Mouse (Mus musculus) urinary bladder, postnatal 10 days (tissue): ENCODE measurements around the gene Kctd19.

ENCODE experiments used
- DNase-seq: peaks from one replicate; pipeline ENCODE4 v3.0.0; 2022; ENCODE audit warnings: low spot score

Gene Kctd19

DNA sequence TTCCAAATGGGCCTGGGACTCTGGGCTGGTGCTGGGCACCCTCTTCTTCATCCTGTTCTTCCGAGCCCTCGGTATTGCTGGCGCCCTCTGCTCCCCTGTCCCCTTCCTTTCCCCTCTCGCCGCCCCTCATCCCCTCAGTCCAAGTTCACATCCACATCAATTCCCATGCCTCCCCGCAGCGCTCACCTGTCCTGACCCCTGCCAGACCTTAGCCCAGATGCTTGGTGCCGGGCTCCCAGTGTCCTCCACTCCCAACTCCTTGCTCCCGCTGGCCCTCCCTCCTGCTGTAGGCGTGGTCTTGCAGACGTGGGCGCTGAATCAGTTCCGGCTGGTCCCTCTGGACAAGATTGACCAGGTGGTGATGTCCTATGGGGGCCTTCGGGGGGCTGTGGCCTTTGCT lies 56.6 kb downstream of the Kctd19 start:
- DNase-seq: no peak

DNA sequence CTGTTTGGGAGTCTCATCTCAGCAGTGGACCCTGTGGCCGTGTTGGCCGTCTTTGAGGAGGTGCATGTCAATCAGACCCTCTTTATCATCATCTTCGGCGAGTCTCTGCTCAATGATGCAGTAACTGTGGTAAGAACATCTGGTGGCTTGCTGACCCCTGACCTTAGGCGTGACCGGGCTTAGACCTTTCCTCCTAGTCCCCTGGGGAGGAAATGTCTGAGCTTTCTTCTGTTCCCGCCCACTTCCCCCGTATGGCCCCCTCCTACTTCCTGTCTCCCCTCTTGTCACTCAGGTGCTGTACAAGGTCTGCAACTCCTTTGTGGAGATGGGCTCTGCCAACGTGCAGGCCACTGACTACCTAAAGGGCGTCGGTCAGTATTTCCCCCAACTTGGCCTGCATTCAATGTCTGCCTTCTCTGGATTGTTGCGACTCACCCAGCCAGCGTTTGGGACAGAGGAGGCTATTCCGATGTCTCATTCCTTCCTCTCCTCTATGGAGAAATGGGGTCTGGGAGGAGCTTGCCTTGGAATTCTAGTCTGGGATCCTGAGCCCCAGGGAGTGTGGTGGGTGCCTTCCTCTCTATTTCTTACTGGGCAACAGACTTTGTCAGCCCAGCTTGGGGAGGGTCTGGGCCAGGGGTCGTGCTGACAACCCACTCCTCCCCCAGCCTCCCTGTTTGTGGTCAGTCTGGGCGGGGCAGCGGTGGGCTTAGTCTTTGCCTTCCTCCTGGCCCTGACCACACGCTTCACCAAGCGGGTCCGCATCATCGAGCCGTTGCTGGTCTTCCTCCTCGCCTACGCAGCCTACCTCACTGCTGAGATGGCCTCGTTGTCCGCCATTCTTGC lies 57.9 kb downstream of the Kctd19 start:
- DNase-seq: no peak

DNA sequence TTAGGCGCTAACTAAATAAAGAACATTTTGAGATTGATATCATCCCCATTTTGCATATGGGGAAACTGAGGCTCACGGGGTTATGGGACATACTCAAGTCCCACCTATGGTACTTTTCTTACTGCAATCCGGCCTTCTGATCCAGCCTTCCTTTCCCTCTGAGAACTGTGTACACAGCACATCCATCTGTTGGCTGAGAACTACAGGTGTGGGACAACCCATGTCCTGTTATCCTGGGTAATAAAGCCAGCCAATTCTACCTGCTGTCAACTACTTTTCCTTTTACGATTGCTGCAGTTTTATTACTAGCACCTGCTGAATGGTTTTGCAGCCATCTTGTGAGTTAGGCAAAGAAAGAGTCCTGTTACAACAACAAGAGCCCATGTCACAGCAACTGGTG lies 58.8 kb downstream of the Kctd19 start:
- DNase-seq: no peak

DNA sequence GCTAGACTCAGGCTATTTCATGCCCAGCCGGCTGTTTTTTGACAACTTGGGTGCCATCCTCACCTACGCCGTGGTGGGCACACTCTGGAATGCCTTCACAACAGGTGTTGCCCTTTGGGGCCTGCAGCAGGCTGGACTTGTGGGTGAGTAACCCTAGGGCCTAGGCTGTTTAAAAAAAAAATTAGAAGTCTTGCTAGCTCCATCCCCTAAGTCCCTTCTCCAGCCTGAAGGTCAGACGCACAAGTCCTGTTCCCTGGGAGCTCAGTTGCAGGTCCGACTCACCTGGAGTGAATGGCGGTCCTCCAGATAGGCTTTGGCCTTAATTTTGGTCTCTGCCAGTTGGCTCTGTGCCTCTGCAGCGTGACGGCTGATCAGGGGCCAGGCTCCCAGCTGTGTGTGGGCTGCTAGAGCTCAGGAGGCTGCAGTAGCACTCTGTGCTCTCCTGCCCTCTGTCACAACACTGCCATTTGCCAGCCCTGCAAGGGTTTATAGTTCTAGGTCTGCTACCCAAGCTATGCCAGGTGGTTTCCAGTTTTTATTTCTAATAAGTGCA lies 59.6 kb downstream of the Kctd19 start:
- DNase-seq: no peak

DNA sequence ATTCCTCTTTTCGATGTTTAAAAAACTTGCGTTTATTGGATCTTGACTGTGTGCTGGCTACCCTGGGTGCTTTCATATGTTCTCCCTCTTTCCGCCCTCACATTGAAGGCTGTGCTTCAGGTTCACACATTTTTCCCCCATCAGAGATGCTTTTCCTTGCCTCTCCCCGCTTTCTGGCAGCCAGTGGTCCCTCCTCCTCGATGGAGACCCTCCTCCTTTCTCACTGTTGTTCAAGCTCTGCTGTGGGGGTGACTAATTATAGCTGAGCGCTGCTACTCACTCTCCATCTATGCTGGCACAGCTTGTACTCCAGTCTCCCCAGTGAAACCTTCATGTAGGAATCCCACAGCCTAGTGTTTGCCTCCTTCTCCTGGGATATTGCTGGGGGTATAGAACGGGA lies 63.1 kb downstream of the Kctd19 start:
- no peak for DNase-seq

DNA sequence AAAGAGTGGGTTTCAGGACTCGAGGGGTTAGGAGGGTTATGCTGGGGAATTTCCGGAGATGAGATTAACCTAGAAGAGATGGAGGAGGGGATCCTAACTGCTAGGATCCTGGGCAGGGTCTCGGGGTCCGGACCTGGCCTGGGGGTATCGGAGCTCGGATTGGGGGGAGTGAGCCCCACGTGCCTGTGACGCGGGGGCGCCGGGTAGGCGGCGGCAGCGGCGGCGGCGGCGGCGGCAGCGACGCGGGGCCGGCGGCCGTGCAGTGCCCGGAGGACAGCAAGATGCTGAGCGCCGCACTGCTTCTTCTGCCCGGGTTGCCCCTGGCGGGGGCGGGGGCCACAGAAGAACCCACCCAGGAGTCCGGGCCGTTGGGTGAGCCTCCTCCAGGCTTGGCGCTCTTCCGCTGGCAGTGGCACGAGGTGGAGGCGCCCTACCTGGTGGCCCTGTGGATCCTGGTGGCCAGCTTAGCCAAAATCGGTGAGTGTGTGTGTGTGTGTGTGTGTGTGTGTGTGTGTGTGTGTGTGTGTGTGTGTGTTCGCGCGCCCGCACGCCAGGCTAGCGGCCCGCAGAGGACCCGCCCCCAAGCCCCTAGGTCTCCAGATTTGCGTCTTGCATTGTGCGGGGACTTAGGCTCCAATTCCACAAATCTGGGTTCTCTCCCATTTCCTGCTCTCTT lies 64.1 kb downstream of the Kctd19 start:
- no peak for DNase-seq

DNA sequence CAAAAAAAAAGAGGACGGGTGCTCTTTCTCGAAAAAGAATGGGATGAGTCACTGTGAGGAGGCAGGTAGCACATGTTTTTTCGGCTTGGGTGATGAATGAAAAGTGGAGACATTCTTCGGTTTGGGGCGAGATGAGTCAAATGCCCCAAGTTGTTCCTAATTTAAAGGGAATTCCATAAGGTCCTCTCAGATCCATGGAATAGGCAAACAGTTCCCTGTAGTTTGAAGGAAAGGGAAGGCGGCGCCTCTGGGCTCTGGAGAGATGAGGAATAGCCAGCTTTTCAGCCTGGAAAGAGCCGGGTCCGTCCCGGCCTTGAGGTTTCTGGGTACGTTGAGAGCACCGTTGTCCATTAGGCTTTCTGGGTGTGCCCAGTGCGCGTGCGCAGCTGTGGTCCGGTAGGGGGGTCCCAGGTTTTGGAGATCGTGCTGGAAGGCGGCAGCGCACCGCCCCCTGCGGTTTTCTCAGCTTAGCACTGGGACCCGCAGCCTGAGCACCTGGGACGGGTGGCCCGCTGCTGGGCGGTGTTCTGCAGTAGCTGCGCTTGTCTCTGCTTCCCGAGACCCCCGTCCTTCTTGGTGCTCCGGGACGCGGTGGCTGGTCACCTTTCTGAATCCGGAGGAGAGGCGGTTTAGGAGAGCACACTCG lies 64.7 kb downstream of the Kctd19 start, which contains the start of gene Slc9a5:
TSS of gene Slc9a5 (plus strand) at position 394 of the 646 bp plus-strand sequence.
- no peak for DNase-seq

DNA sequence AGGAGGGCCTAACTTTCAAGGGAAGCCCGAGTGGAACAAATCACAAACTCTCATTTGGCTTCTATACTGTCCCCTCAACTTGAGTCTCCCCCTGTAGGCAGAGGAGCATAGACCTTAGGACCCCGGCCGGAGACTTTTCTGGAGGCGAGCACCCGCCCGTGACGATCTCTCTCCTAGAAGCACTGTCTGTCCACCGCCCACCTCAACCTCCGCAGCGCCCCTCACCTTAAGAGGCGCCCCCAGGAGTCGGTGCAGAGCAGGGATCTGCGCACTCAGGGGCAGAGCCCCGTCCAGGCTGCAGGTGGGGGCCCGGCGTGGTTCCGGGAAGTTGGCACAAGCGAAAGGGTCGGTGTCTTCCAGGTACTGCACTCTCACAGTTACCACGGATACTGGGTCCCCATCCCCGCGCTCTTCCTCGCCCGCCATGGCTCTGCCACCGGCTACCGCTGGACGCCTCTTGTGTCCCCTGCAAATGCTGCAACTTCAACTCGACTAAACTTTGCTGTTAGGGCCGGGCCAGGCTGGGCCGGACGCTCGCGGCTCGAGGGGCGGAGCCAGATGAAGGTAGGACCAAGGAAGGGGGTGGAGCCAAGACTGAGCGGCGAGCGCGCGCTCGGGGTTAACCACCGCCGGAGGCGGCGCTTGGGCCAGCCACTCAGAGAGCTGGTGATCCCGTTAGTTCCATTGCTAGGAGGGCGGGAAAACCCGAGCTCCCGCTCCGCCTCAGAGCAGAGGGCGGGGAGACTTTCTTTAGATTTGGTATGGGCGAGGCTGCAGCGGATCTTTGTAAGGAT lies 65.7 kb downstream of the Kctd19 start, which contains the start of gene Fhod1:
TSS of gene Fhod1 (minus strand) at position 526 of the 794 bp plus-strand sequence.
- peak; percentile 74 for DNase-seq

DNA sequence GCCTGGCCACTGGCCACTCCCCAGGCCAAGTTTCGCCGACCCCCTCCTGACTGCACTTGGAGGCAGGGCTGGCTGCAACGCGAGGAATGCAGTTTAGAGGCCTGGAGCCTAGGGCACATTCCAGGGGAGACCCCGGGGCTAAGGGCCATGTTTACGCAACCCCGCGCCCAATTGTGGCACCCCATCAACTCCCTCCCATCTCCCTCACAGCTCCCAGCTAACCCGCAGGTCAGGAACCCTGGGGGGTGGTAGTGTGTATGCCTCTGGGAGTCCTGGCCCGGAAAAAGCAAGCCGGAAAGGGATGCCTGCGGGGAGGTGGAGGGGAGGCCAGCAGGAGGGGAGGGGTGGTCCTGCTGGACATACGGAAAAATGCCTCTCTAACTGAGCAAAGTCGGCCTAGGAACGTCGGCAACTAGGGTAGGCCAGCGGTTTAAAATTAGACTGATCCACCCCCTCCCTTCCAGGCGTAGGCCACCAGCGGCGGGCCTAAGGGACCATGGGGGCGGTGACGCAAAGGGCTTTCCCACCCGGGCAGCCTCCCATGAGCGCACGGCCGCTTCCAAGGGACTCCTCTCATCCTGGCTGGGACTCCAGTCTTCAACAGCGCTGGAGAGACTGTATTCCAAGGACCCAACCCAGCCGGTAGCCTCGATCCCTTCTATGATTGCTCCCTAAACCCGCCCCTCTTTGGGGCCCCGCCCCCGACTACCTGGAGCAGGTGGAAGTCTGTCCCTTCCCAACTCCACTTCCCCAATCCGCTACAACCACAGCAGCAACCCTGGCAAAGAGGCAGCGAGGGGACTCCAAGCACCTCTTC lies 66.5 kb downstream of the Kctd19 start:
- DNase-seq: no peak

DNA sequence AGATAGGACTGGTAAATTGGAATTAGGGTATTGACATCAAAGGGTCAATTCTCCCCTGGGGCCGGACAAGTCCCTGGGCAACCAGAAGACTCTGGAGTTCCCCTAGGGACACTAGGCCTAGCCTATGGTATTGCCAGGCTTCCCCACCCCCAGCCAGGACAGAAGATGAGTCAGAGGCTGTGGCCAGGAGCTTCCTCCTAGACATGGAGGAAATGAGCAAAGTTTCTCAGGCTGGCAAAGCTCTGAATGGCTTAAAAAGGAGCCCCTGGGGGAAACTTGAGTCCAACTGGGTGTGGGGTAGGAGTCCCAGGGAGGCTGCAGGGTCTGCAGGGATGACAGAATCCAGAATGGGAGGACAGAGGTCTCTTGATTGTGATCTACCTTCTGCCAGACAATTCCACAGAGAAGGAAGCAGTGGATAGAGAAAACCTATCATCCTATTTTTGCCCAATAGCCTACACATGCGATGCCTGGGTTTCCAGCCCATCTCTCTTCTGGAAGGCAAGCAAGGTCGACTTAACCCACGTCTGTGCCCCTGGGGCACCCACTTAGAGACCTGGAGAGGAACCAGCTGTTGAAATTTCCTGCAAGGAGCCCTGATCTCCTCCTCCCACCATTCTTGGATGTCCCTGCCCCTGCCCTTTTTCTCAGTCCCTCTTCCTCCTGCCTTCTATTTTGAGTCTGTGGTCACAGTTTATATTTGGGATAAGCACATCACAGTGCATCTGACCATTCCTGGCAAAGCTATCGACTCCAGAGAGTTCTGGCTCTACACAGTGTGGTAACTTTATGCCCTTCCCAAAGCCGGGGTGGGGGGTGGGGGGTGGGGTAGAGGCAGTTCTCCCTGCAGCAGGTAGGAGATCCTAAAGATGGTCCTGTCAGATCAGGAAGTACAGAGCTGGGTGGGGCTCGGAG lies 68.0 kb downstream of the Kctd19 start:
- DNase-seq: no peak

DNA sequence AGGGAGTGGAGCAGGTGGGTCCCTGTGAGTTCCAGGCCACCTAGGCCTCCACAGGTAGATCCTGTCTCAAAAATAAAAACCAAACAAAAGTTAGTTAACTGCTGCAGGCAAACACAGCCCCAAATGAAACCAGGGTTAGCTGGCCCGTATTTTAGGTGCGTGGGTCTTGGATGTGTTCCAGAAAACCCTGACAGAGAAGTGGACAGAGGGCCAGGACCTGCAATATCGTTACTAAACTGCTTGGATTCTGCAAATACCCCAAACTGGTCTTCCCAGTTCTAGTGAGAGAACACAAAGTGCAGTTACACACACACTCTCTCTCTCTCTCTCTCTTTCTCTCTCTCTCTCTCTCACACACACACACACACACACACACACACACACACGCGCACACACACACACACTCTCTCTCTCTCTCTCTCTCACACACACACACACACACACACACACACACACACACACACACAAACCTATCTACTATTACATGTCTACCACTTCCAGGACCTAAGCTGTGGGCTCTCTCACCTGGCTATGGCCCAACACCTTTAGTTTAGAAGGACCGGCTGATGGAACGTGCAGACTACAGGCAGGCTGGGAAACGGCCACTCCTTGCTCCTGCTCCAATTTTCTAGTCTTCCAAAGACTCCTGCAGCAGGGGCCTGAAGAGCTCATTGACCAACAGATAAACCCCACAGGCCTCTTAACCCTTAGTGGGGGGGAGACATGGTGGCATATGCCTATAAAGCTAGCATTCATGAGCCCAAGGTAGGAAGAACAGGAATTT lies 69.3 kb downstream of the Kctd19 start:
- DNase-seq: no peak

DNA sequence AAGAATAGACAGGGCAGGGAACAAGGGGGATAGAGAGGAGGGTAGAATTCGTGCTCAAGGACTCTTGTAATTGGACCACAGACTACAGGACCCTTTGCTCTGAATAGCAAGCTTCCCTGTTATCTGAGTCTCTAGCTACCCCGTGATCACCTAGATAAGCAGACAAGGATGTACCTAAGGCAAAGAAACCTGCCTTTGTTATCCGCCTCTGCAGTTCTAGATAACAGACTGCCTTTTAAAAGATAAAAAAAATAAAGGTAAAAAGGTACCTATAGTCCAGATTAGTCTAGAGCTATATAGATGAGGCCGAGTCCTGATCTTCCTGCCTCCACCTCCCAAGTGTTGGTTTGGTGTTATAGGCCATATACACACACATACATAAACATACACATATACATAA lies 70.5 kb downstream of the Kctd19 start:
- DNase-seq: no peak

DNA sequence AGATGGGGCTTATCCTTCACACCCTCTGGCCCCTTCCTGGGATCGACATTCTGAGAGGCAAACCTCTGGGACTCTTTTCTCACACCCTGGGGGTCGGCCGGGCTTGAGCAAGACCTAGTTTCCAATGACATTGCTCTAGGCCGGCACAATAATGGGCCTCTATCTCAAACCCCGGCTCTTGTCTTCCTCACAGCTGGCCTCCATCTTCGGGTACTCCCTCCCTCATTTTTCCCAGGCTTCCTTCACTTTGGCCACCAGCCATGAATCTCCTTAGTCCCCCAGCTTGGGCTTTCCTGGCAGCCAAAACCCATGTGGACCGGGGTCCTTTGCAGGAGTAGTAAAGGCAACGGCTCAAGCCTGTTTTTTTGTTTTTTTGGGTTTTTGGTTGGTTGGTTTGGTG lies 71.9 kb downstream of the Kctd19 start:
- no peak for DNase-seq

DNA sequence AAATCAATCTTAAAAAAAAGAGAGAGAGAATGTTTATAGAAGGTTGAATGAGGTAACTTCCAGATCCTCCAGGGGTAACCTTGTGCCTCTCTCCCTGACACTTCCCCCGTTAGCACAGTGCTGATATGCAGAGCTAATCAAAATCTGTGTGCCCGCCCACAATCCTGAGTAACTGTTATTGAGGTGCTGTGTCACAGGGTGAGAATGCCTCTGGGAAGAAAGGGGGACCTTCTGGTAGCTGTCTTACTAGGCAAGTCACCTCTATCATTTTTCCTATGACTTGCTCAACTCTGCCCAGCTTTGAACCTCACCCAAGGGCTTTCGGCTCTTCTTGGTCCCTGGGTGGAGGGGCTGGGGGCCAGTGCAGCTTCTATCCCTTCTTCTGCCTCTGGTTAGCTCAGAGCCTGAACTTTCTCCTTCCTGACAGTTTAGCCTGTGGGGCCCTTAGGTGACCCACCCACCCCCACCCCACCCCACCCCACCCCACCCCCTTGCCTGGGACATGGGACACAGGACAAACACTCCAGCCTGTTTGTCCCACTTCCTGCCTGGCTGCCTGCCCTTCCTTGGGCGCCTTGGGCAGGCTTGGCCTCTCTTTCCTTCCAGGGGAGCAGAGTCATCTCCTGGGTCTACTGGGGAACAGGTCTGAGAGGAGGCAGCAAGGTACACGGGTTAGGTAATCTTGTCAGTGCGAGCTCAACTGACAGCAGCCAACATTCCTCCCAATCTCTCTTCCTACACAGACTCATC lies 73.2 kb downstream of the Kctd19 start:
- no peak for DNase-seq

DNA sequence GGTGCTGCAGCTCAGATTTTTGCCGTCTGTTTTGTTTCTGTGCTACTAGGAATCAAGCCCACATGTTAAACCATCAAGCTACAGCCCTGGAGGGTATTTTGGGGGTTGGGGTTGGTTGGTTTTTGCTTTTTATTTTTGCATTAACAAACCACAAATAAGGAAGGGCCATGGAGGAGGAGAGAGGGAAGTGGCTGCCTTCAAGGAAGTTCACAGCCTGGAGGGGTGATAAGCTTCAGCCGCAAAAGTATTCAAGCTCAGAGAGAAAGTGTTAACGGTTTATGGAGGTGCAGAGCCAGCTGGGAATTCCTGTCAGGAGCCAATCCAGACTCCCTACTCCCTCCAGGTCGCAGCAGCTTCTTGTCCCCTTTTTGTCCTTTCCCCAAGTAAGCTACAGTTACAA lies 74.3 kb downstream of the Kctd19 start:
- DNase-seq: no peak

DNA sequence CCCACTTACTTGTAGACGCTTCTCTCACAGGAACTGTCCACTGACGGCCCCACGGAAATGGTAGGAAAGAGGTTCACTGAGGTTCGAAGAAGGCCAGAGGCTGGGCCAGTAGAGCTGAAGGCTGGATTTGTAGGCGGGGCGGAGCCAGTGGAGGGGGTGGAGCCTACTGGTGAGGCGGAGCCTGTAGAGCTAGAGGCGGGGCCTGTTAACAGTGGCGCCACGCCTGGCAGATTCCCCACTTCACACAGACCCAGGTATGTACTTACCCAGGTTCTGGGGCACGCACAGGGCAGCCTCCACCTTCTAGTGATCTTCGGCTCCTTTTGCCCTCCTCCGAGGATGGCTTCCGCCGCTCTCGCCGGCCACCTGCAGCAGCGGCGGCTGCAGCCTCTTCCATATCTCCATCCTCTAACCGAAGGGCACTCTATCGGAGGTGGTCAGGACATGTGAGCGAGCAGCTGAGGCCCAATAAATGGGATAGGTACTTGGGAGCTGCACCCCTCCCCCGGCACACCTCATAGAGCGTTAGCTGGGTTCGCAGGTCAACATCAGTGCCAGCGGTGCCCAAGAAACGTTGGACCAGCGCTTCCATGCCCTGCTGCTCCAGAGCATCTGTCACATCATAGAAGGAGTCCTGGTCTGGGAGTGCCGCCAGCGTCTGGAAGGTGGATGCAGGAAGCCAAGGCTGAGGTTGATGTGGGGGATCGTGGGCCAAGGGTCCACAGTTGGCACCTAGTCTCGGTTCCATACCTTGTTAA lies 76.8 kb downstream of the Kctd19 start:
- DNase-seq: no peak
